Mouse (Mus musculus): ENCODE results near the gene Cavin4. TPM values are rescaled to one million over a fixed set of nuclear protein-coding genes. Genes with fewer than 3 reads are reported as not detected.

Gene Cavin4
- polyA plus RNA-seq, 1 experiment from 2014 or later, result 0.05 TPM

GRCm38 (mm10) chr4:48684593-48685187 lies 21.4 kb downstream of the Cavin4 start:
- no peaks in the 10 kb centered on the region for H3K36me3 ChIP-seq (replicated peaks; ENCODE audit: insufficient read depth, low read length)
- H3K4me2 ChIP-seq (ENCODE audit: low read depth, low read length), result no peak overlapping the region
- H3K9ac ChIP-seq (replicated peaks), result no peak overlapping the region
- 48% methylated on average over 7 of the region's 7 CpGs for WGBS (ENCODE audit: insufficient replicate concordance)
- DNase-seq, result no peak
- no peaks in the 10 kb centered on the region for H3K4me1 ChIP-seq (ENCODE audit: insufficient read depth)
- no peak overlapping the region for H3K4me3 ChIP-seq (ENCODE audit: low read depth, low read length)
- no peak overlapping the region for H3K27ac ChIP-seq (ENCODE audit: low read depth)
- ATAC-seq, result no peak
- TF ChIP-seq CTCF (IDR thresholded peaks at IDR 0.05; ENCODE audit: low read depth), result no peak
- no peak for TF ChIP-seq EP300 (IDR thresholded peaks at IDR 0.05; ENCODE audit: low read depth)
- H3K9me3 ChIP-seq (ENCODE audit: low read length), result no peaks in the 10 kb centered on the region
- no peaks in the 10 kb centered on the region for H3K27me3 ChIP-seq (ENCODE audit: insufficient read depth, low read length)

GRCm38 (mm10) chr4:48688148-48688547 lies 24.8 kb downstream of the Cavin4 start:
- Histone ChIP-seq H3K9me3 (ENCODE audit: low read length) (no peaks in the 10 kb centered on the region), H3K36me3 (replicated peaks; ENCODE audit: insufficient read depth, low read length) (no peaks in the 10 kb centered on the region), H3K27me3 (ENCODE audit: insufficient read depth, low read length) (no peaks in the 10 kb centered on the region), H3K27ac (ENCODE audit: low read depth) (no peak overlapping the region), H3K9ac (replicated peaks) (no peak overlapping the region), H3K4me1 (ENCODE audit: insufficient read depth) (no peaks in the 10 kb centered on the region), H3K4me3 (ENCODE audit: low read depth, low read length) (no peak overlapping the region), H3K4me2 (ENCODE audit: low read depth, low read length) (no peak overlapping the region)
- DNase-seq, result no peak
- WGBS (ENCODE audit: insufficient replicate concordance), result 72% methylated on average over 6 of the region's 6 CpGs
- no peak for ATAC-seq
- TF ChIP-seq CTCF (IDR thresholded peaks at IDR 0.05; ENCODE audit: low read depth) (no peak), EP300 (IDR thresholded peaks at IDR 0.05; ENCODE audit: low read depth) (no peak)

GRCm38 (mm10) chr4:48690640-48691039 lies 27.3 kb downstream of the Cavin4 start:
- H3K9ac ChIP-seq (replicated peaks), result no peak overlapping the region
- no peak overlapping the region for H3K4me3 ChIP-seq (ENCODE audit: low read depth, low read length)
- H3K36me3 ChIP-seq (replicated peaks; ENCODE audit: insufficient read depth, low read length), result no peaks in the 10 kb centered on the region
- no peaks in the 10 kb centered on the region for H3K9me3 ChIP-seq (ENCODE audit: low read length)
- no peaks in the 10 kb centered on the region for H3K4me1 ChIP-seq (ENCODE audit: insufficient read depth)
- ATAC-seq, result no peak
- H3K27me3 ChIP-seq (ENCODE audit: insufficient read depth, low read length), result no peaks in the 10 kb centered on the region
- H3K27ac ChIP-seq (ENCODE audit: low read depth), result no peak overlapping the region
- TF ChIP-seq CTCF (IDR thresholded peaks at IDR 0.05; ENCODE audit: low read depth) (peak; percentile 63), EP300 (IDR thresholded peaks at IDR 0.05; ENCODE audit: low read depth) (no peak)
- DNase-seq, result no peak
- WGBS (ENCODE audit: insufficient replicate concordance), result 82% methylated on average over 9 of the region's 9 CpGs
- H3K4me2 ChIP-seq (ENCODE audit: low read depth, low read length), result no peak overlapping the region

GRCm38 (mm10) chr4:48691793-48692437 lies 28.6 kb downstream of the Cavin4 start:
- Histone ChIP-seq H3K9ac (replicated peaks) (no peak overlapping the region), H3K9me3 (ENCODE audit: low read length) (no peaks in the 10 kb centered on the region), H3K27me3 (ENCODE audit: insufficient read depth, low read length) (no peaks in the 10 kb centered on the region), H3K36me3 (replicated peaks; ENCODE audit: insufficient read depth, low read length) (no peaks in the 10 kb centered on the region), H3K27ac (ENCODE audit: low read depth) (no peak overlapping the region), H3K4me3 (ENCODE audit: low read depth, low read length) (no peak overlapping the region), H3K4me2 (ENCODE audit: low read depth, low read length) (no peak overlapping the region), H3K4me1 (ENCODE audit: insufficient read depth) (no peaks in the 10 kb centered on the region)
- 41% methylated on average over 7 of the region's 7 CpGs for WGBS (ENCODE audit: insufficient replicate concordance)
- ATAC-seq (no peak), DNase-seq (peak; percentile 39)
- peak; percentile 72 for TF ChIP-seq CTCF (IDR thresholded peaks at IDR 0.05; ENCODE audit: low read depth)
- no peak for TF ChIP-seq EP300 (IDR thresholded peaks at IDR 0.05; ENCODE audit: low read depth)

GRCm38 (mm10) chr4:48692736-48693292 lies 29.5 kb downstream of the Cavin4 start:
- whole genome bisulfite sequencing (ENCODE audit: insufficient replicate concordance), result 71% methylated on average over 9 of the region's 9 CpGs
- Histone ChIP-seq H3K4me3 (ENCODE audit: low read depth, low read length) (no peak overlapping the region), H3K9ac (replicated peaks) (no peak overlapping the region), H3K27me3 (ENCODE audit: insufficient read depth, low read length) (no peaks in the 10 kb centered on the region), H3K4me2 (ENCODE audit: low read depth, low read length) (no peak overlapping the region), H3K9me3 (ENCODE audit: low read length) (no peaks in the 10 kb centered on the region), H3K36me3 (replicated peaks; ENCODE audit: insufficient read depth, low read length) (no peaks in the 10 kb centered on the region), H3K27ac (ENCODE audit: low read depth) (no peak overlapping the region), H3K4me1 (ENCODE audit: insufficient read depth) (no peaks in the 10 kb centered on the region)
- DNase-seq (no peak), ATAC-seq (no peak)
- no peak for TF ChIP-seq CTCF (IDR thresholded peaks at IDR 0.05; ENCODE audit: low read depth)

- H3K27ac ChIP-seq (ENCODE audit: low read depth), result no peak overlapping the region
- no peaks in the 10 kb centered on the region for H3K36me3 ChIP-seq (replicated peaks; ENCODE audit: insufficient read depth, low read length)
- ATAC-seq, result no peak
- DNase-seq, result no peak
- no peaks in the 10 kb centered on the region for H3K27me3 ChIP-seq (ENCODE audit: insufficient read depth, low read length)
- 69% methylated on average over 3 of the region's 3 CpGs for WGBS (ENCODE audit: insufficient replicate concordance)
- H3K4me3 ChIP-seq (ENCODE audit: low read depth, low read length), result no peak overlapping the region
- no peak overlapping the region for H3K9ac ChIP-seq (replicated peaks)
- H3K4me2 ChIP-seq (ENCODE audit: low read depth, low read length), result no peak overlapping the region
- H3K4me1 ChIP-seq (ENCODE audit: insufficient read depth), result no peaks in the 10 kb centered on the region
- TF ChIP-seq EP300 (IDR thresholded peaks at IDR 0.05; ENCODE audit: low read depth) (no peak), CTCF (IDR thresholded peaks at IDR 0.05; ENCODE audit: low read depth) (no peak)
- H3K9me3 ChIP-seq (ENCODE audit: low read length), result no peaks in the 10 kb centered on the region
Measured at GRCm38 (mm10) chr4:48696706-48697105, 33.4 kb downstream of the Cavin4 start.

Measured in liver, postnatal 0 days (tissue).